Mouse (Mus musculus) CH12.LX (cell line): ENCODE measurements around the gene Pitpnm2.

Source experiments
- CHD2 ChIP-seq: IDR thresholded peaks from 2 replicates; pipeline ENCODE4 v1.6.1; 2011; ENCODE audit warnings: low read length, improper control_type of control experiment
- CTCF ChIP-seq, 2 experiments: IDR thresholded peaks in 1 of 2; conservative IDR thresholded peaks in 1 of 2; 2 replicates each; pipeline ENCODE4 v1.5.1; 2011 to 2012; ENCODE audit warnings: low read depth in 2 of 2, low read length in 2 of 2, improper control_type of control experiment in 1 of 2, inconsistent platforms in 1 of 2, mild to moderate bottlenecking in 1 of 2, moderate library complexity in 1 of 2
- EP300 ChIP-seq: IDR thresholded peaks from 2 replicates; pipeline ENCODE4 v1.6.1; 2011; ENCODE audit warnings: low read length, improper control_type of control experiment
- MAFK ChIP-seq: IDR thresholded peaks from 2 replicates; pipeline ENCODE4 v1.6.1; 2011; ENCODE audit warnings: low read length, improper control_type of control experiment; ENCODE audit not compliant: insufficient replicate concordance
- MAX ChIP-seq: IDR thresholded peaks from 2 replicates; pipeline ENCODE4 v1.6.1; 2011; ENCODE audit warnings: low read length, improper control_type of control experiment
- MEF2A ChIP-seq: IDR thresholded peaks from 2 replicates; pipeline ENCODE4 v1.6.1; 2014; ENCODE audit warnings: low read depth, mild to moderate bottlenecking, inconsistent platforms, low read length, improper control_type of control experiment, borderline replicate concordance
- MXI1 ChIP-seq: IDR thresholded peaks from 2 replicates; pipeline ENCODE4 v1.6.1; 2011; ENCODE audit warnings: mild to moderate bottlenecking, low read depth, low read length, improper control_type of control experiment
- POLR2A ChIP-seq: IDR thresholded peaks from 2 replicates; pipeline ENCODE4 v1.6.1; 2011; ENCODE audit warnings: low read depth, mild to moderate bottlenecking, improper control_type of control experiment, low read length
- RAD21 ChIP-seq: IDR thresholded peaks from 2 replicates; pipeline ENCODE4 v1.6.1; 2011; ENCODE audit warnings: low read depth, mild to moderate bottlenecking, low read length, improper control_type of control experiment, moderate library complexity
- SIN3A ChIP-seq: IDR thresholded peaks from 2 replicates; pipeline ENCODE4 v1.6.1; 2012; ENCODE audit warnings: low read length, improper control_type of control experiment, inconsistent platforms
- SMC3 ChIP-seq: IDR thresholded peaks from 2 replicates; pipeline ENCODE4 v1.6.1; 2011; ENCODE audit warnings: low read depth, low read length, improper control_type of control experiment
- ZNF384 ChIP-seq: IDR thresholded peaks from 2 replicates; pipeline ENCODE4 v1.6.1; 2012; ENCODE audit warnings: low read depth, low read length, improper control_type of control experiment, inconsistent platforms

GRCm38 (mm10) chr5:124086876-124087275 lies 162.7 kb downstream of the Pitpnm2 start:
- no peak for TF ChIP-seq CTCF (conservative IDR thresholded peaks at IDR 0.05 in 1 of 2, IDR thresholded peaks at IDR 0.05 in 1 of 2; ENCODE audit: low read depth in 2 of 2, low read length in 2 of 2)
- no peak for TF ChIP-seq MAX
- no peak for TF ChIP-seq SIN3A
- TF ChIP-seq POLR2A = no peak
- no peak for TF ChIP-seq CHD2
- no peak for TF ChIP-seq EP300
- TF ChIP-seq ZNF384 = no peak
- TF ChIP-seq MEF2A = no peak
- no peak for TF ChIP-seq SMC3
- no peak for TF ChIP-seq MXI1
- no peak for TF ChIP-seq MAFK
- no peak for TF ChIP-seq RAD21
